Mouse (Mus musculus): ENCODE measurements at regions not wholly inside any gene's neighbourhood (a gene's known extent, or its start where the extent isn't known, plus 50 kb on each side); places are given as distances from the start of the nearest gene placed in this dataset.

DNA sequence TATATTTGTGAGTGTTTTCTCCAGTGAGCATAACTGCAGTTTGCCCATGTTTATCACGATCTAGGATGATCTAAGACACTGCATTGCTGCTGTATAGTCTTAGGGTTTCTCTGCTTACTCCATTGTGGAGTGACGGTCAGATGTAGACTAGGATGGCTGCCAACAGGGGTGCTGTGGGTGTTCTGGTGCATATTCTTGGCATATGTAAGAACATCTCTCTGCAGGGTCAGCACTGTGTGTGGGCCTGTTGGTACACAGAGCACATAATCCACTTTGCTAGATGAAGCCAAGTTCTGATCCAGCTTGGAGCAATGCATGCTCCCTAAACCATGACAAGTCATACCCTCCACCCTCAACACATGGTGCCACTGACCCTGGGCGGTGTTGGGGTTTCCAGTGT lies 375.4 kb downstream of the Glrx3 start:
- no peak overlapping the region for H3K9ac ChIP-seq (ENCODE audit: control insufficient read depth, low read depth, low read length, poor library complexity, severe bottlenecking)
- H3K27ac ChIP-seq (ENCODE audit: control insufficient read depth, low read depth, low read length): no peak overlapping the region
- TF ChIP-seq SMC3 (IDR thresholded peaks at IDR 0.05; ENCODE audit: low read depth, low read length) (no peak), UBTF (IDR thresholded peaks at IDR 0.05; ENCODE audit: borderline replicate concordance, insufficient read depth, low read depth, low read length) (no peak), POLR2AphosphoS5 (IDR thresholded peaks at IDR 0.05; ENCODE audit: borderline replicate concordance, low read depth, low read length) (no peak), CTCF (IDR thresholded peaks at IDR 0.05 in 2 of 3, conservative IDR thresholded peaks at IDR 0.05 in 1 of 3; ENCODE audit: control insufficient read depth in 1 of 3, insufficient read depth in 1 of 3, low read depth in 2 of 3, low read length in 3 of 3, poor library complexity in 1 of 3, severe bottlenecking in 1 of 3) (no peak), NELFE (IDR thresholded peaks at IDR 0.05; ENCODE audit: low read depth, low read length) (no peak), MYB (IDR thresholded peaks at IDR 0.05; ENCODE audit: low read depth, low read length) (no peak), USF1 (IDR thresholded peaks at IDR 0.05; ENCODE audit: low read depth, low read length) (no peak), JUND (IDR thresholded peaks at IDR 0.05; ENCODE audit: low read depth, low read length) (no peak), E2F4 (IDR thresholded peaks at IDR 0.05; ENCODE audit: borderline replicate concordance, low read depth, low read length) (no peak), MAZ (IDR thresholded peaks at IDR 0.05; ENCODE audit: low read depth, low read length) (no peak), EP300 (IDR thresholded peaks at IDR 0.05; ENCODE audit: low read depth in 1 of 2, low read length in 2 of 2) (no peak), RAD21 (IDR thresholded peaks at IDR 0.05; ENCODE audit: low read depth, low read length) (no peak), CHD1 (IDR thresholded peaks at IDR 0.05; ENCODE audit: low read depth, low read length) (no peak), ETS1 (IDR thresholded peaks at IDR 0.05; ENCODE audit: low read depth, low read length) (no peak), MXI1 (IDR thresholded peaks at IDR 0.05; ENCODE audit: low read depth, low read length) (no peak)
- no peaks in the 10 kb centered on the region for H3K79me2 ChIP-seq (ENCODE audit: control insufficient read depth, insufficient read depth, low read length, poor library complexity)
- H3K36me3 ChIP-seq (ENCODE audit: control insufficient read depth in 1 of 2, insufficient read depth in 2 of 2, low read length in 2 of 2): no peaks in the 10 kb centered on the region
- H3K4me1 ChIP-seq (ENCODE audit: control insufficient read depth in 1 of 2, insufficient read depth in 2 of 2, low read length in 2 of 2): no peaks in the 10 kb centered on the region
- no peak for DNase-seq (ENCODE audit: low read depth, low spot score)
- H3K27me3 ChIP-seq (ENCODE audit: control insufficient read depth in 1 of 2, insufficient read depth in 2 of 2, low read length in 2 of 2): no peaks in the 10 kb centered on the region
- no peak overlapping the region for H3K4me3 ChIP-seq (ENCODE audit: control insufficient read depth in 1 of 2, insufficient read depth in 1 of 2, low read depth in 2 of 2, low read length in 2 of 2)
- H3K9me3 ChIP-seq (replicated peaks; ENCODE audit: insufficient read depth, low read length): no peaks in the 10 kb centered on the region

DNA sequence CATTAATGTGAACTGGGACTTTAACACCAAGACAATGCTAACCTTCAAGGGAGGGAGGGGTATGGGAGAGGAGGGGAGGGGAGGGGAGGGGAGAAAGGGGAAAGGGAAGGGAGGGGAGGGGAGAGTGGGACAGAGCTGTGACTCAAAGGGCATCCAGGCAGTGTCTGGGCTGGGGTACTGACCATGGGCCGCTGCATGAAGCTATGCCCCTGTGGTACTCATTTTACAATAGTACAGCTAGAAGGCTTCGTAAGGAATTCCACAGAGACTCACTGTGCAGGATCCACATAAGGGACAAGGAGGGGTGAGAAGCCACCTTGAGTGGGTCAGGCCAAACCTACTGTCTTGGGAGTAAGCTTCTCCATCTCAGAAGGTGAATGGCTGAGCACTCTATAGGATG lies 403.1 kb downstream of the Glrx3 start:
- no peak for DNase-seq (ENCODE audit: low read depth, low spot score)
- H3K36me3 ChIP-seq (ENCODE audit: control insufficient read depth in 1 of 2, insufficient read depth in 2 of 2, low read length in 2 of 2): no peaks in the 10 kb centered on the region
- TF ChIP-seq TBP (IDR thresholded peaks at IDR 0.05; ENCODE audit: low read depth, low read length) (no peak), MEF2A (IDR thresholded peaks at IDR 0.05; ENCODE audit: extremely low read depth, insufficient replicate concordance, low read depth, low read length, poor library complexity, severe bottlenecking) (no peak), MXI1 (IDR thresholded peaks at IDR 0.05; ENCODE audit: low read depth, low read length) (no peak), EP300 (IDR thresholded peaks at IDR 0.05; ENCODE audit: low read depth in 1 of 2, low read length in 2 of 2) (no peak), CHD2 (IDR thresholded peaks at IDR 0.05; ENCODE audit: low read length) (no peak)
- no peak overlapping the region for H3K4me3 ChIP-seq (ENCODE audit: control insufficient read depth in 1 of 2, insufficient read depth in 1 of 2, low read depth in 2 of 2, low read length in 2 of 2)
- H3K9me3 ChIP-seq (replicated peaks; ENCODE audit: insufficient read depth, low read length): no peaks in the 10 kb centered on the region
- no peaks in the 10 kb centered on the region for H3K27me3 ChIP-seq (ENCODE audit: control insufficient read depth in 1 of 2, insufficient read depth in 2 of 2, low read length in 2 of 2)
- H3K9ac ChIP-seq (ENCODE audit: control insufficient read depth, low read depth, low read length, poor library complexity, severe bottlenecking): no peak overlapping the region
- H3K27ac ChIP-seq (ENCODE audit: control insufficient read depth, low read depth, low read length): no peak overlapping the region
- no peaks in the 10 kb centered on the region for H3K79me2 ChIP-seq (ENCODE audit: control insufficient read depth, insufficient read depth, low read length, poor library complexity)
- H3K4me1 ChIP-seq (ENCODE audit: control insufficient read depth in 1 of 2, insufficient read depth in 2 of 2, low read length in 2 of 2): no peaks in the 10 kb centered on the region
